Mouse (Mus musculus): ENCODE results near the gene Map3k11. TPM values are rescaled to one million over a fixed set of nuclear protein-coding genes. Genes with fewer than 3 reads are reported as not detected.
"Not testable (repeated sequence)": the region's sequence is repeated elsewhere in the genome, so short reads cannot be mapped to it uniquely, and the experiment has no call there.

Gene Map3k11
- polyA plus RNA-seq, 1 experiment, result 72.2 TPM

DNA sequence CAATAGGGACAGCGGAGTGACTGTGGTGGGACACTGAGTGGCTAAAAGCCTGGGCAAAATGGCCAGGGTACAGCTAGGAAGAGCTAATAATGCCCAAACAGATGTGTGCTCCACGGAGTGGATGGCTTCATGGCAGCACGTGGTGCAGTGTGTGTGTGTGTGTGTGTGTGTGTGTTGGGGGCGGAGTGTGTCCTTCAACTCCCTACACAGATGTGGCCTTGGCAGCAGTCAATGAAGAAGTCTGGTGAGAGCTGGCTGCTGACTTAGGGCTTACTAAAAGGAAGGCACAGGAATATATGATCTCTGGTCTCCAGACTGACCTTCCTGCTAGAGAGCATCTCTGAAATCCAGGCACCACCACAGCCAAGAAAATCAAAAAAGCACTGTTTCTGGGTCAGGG lies 20.2 kb upstream of the Map3k11 start:
- TF ChIP-seq CTCF (conservative IDR thresholded peaks at IDR 0.05; ENCODE audit: insufficient read depth, insufficient read length, low read depth, low read length) (no peak), POLR2A (IDR thresholded peaks at IDR 0.05; ENCODE audit: low read depth, low read length) (no peak)
- 82% methylated on average over 4 of the region's 4 CpGs for WGBS
- H3K36me3 ChIP-seq (ENCODE audit: control insufficient read depth, insufficient read depth, low read length), result no peaks in the 10 kb centered on the region; the same call in 1 of the 2 replicates

DNA sequence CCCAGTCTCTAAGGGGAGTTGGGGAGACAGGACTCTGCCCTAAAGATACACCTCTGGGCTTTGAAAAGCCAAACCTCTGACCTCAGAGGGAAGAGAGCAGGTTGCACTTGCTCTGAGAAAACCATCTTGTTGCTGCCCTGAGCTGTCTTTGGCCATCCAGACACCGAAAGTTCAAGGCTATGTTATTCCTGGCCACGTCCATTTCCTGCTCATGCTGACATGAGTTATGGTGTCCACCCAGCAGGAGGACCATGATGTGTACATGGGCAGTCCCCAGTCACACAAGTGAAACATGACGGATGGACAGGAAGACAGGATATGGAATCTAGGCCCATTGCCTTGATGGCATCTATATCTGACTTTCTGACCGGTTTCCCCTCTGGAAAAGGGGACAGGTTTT lies 8.1 kb upstream of the Map3k11 start:
- H3K36me3 ChIP-seq (ENCODE audit: control insufficient read depth, insufficient read depth, low read length), result peaks cover under 1% of the 10 kb centered on the region
- H3K27me3 ChIP-seq (replicated peaks; ENCODE audit: control insufficient read depth, insufficient read depth, low read length), result no peaks in the 10 kb centered on the region
- TF ChIP-seq POLR2A (IDR thresholded peaks at IDR 0.05; ENCODE audit: low read depth, low read length), result no peak
- TF ChIP-seq CTCF (conservative IDR thresholded peaks at IDR 0.05; ENCODE audit: insufficient read depth, insufficient read length, low read depth, low read length), result no peak
- 49% methylated on average over 4 of the region's 4 CpGs for WGBS
- peak; percentile 70 for DNase-seq
- H3K4me1 ChIP-seq (ENCODE audit: control insufficient read depth, insufficient read depth, low read length), result no peaks in the 10 kb centered on the region
- no peak overlapping the region for H3K4me3 ChIP-seq (ENCODE audit: insufficient read depth, low read depth, low read length)
- H3K27ac ChIP-seq (ENCODE audit: insufficient read depth, low read depth, low read length), result no peak overlapping the region

More for the DNA sequence above, 20.2 kb upstream of the Map3k11 start:
- no peak overlapping the region for H3K4me3 ChIP-seq (ENCODE audit: insufficient read depth, low read depth, low read length)
- H3K27ac ChIP-seq (ENCODE audit: insufficient read depth, low read depth, low read length), result no peak overlapping the region
- H3K27me3 ChIP-seq (replicated peaks; ENCODE audit: control insufficient read depth, insufficient read depth, low read length), result no peaks in the 10 kb centered on the region
- DNase-seq, result no peak
- peaks cover 3% of the 10 kb centered on the region; the same call in 1 of the 2 replicates for H3K4me1 ChIP-seq (ENCODE audit: control insufficient read depth, insufficient read depth, low read length)

DNA sequence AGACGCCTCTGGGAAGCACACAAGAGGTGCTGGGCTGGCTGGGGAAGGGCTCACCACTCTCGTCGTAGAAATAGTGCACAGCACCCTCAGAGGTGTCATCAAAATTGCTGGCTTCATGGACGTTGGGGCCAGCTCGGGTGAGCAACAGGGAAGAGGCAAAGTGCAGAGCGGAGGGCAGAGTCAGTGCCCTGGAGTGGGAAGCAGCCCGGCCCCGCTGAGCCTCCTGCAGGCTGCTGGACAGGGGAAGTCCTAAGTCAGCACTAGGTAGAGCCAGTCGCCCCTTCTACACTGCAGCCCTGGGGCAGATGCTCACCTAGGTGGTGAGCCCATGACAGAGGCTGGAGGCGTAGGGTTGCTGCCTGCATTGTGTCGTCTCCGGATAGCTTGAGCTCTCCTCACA lies 4.3 kb upstream of the Map3k11 start:
- H3K36me3 ChIP-seq (ENCODE audit: control insufficient read depth, insufficient read depth, low read length), result peaks cover 2% of the 10 kb centered on the region; the same call in 1 of the 2 replicates
- no peak overlapping the region for H3K4me3 ChIP-seq (ENCODE audit: insufficient read depth, low read depth, low read length)
- WGBS, result 76% methylated on average over 12 of the region's 12 CpGs
- TF ChIP-seq CTCF (conservative IDR thresholded peaks at IDR 0.05; ENCODE audit: insufficient read depth, insufficient read length, low read depth, low read length) (no peak), POLR2A (IDR thresholded peaks at IDR 0.05; ENCODE audit: low read depth, low read length) (no peak)
- peak; percentile 42 for DNase-seq
- no peaks in the 10 kb centered on the region; the same call in 1 of the 2 replicates for H3K4me1 ChIP-seq (ENCODE audit: control insufficient read depth, insufficient read depth, low read length)
- no peak overlapping the region for H3K27ac ChIP-seq (ENCODE audit: insufficient read depth, low read depth, low read length)
- no peaks in the 10 kb centered on the region for H3K27me3 ChIP-seq (replicated peaks; ENCODE audit: control insufficient read depth, insufficient read depth, low read length)

- H3K27me3 ChIP-seq (replicated peaks; ENCODE audit: control insufficient read depth, insufficient read depth, low read length), result no peaks in the 10 kb centered on the region
- H3K4me1 ChIP-seq (ENCODE audit: control insufficient read depth, insufficient read depth, low read length), result no peaks in the 10 kb centered on the region; the same call in 1 of the 2 replicates
- 90% methylated on average over 13 of the region's 13 CpGs for WGBS
- no peak overlapping the region for H3K27ac ChIP-seq (ENCODE audit: insufficient read depth, low read depth, low read length)
- TF ChIP-seq CTCF (conservative IDR thresholded peaks at IDR 0.05; ENCODE audit: insufficient read depth, insufficient read length, low read depth, low read length), result no peak
- no peak for TF ChIP-seq POLR2A (IDR thresholded peaks at IDR 0.05; ENCODE audit: low read depth, low read length)
- H3K4me3 ChIP-seq (ENCODE audit: insufficient read depth, low read depth, low read length), result no peak overlapping the region
- DNase-seq, result no peak
- peaks cover 2% of the 10 kb centered on the region; the same call in 1 of the 2 replicates for H3K36me3 ChIP-seq (ENCODE audit: control insufficient read depth, insufficient read depth, low read length)
These were observed 3.6 kb upstream of the Map3k11 start for GRCm38 (mm10) chr19:5684985-5685384.

DNA sequence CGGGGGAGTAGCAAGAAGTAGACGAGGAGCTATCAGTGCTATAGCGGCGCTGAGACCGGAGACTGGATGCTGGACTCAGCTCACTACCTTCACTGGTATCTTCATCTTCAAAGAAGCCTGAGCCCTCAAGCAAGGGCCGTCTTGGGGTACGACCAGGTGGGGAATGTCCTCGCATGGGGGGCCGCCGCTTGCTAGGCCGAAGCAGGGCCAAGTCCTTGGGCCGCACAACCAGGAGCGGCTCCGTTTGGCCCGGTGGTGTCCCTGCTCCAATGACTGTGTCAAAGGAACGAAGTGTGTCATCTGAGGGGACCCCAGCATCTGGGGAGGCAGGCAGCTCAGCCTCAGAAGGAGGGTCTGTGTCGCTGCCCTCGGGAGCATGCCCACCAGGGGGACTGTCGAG lies 3.1 kb upstream of the Map3k11 start:
- Histone ChIP-seq H3K36me3 (ENCODE audit: control insufficient read depth, insufficient read depth, low read length) (peaks cover 2% of the 10 kb centered on the region; the same call in 1 of the 2 replicates), H3K27ac (ENCODE audit: insufficient read depth, low read depth, low read length) (no peak overlapping the region)
- no peak for TF ChIP-seq CTCF (conservative IDR thresholded peaks at IDR 0.05; ENCODE audit: insufficient read depth, insufficient read length, low read depth, low read length)
- no peak for TF ChIP-seq POLR2A (IDR thresholded peaks at IDR 0.05; ENCODE audit: low read depth, low read length)

DNA sequence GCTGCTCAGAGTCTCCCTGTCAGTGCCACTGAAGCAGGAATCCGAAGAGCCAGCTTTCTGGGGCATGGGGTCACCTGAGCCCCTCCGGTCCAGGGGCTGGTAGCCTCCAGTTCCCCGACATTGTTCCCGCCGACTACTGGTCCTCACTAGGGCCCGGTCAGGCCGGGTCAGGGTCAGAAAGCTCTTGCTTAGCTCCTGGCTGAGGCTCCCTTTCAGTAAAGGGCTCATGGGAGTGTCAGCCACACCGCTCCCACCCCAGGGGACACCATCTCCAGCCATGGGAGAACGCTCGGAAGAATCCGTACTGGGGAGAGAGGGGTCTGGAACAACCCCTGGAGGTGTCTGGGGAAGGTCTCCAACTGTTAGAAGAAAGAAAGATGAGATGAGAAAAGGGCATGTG lies 2.7 kb upstream of the Map3k11 start:
- TF ChIP-seq CTCF (conservative IDR thresholded peaks at IDR 0.05; ENCODE audit: insufficient read depth, insufficient read length, low read depth, low read length), result no peak
- no peak for TF ChIP-seq POLR2A (IDR thresholded peaks at IDR 0.05; ENCODE audit: low read depth, low read length)
- 93% methylated on average over 11 of the region's 11 CpGs for WGBS

More for the DNA sequence above, 3.1 kb upstream of the Map3k11 start:
- Histone ChIP-seq H3K27me3 (replicated peaks; ENCODE audit: control insufficient read depth, insufficient read depth, low read length) (no peaks in the 10 kb centered on the region), H3K4me3 (ENCODE audit: insufficient read depth, low read depth, low read length) (no peak overlapping the region), H3K4me1 (ENCODE audit: control insufficient read depth, insufficient read depth, low read length) (peaks cover under 1% of the 10 kb centered on the region)
- 95% methylated on average over 19 of the region's 19 CpGs for WGBS
- no peak for DNase-seq

DNA sequence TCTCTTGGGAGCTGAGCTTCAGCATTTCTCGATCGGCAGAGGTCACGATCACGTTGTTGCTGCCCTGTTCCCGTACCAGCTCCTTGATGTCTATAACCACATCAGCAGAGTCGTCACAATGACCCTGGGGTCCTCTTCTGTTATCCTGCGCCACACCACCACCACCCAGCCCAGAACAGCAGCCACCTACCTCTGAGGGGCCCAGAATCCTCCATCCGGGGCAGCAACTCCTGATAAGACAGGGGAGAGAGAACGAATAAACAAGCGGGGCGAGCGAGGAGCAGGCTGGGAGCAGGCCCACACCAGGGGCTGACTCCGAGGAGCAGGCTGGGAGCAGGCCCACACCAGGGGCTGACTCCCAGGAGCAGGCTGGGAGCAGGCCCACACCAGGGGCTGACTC lies 2.1 kb upstream of the Map3k11 start:
- peaks cover 2% of the 10 kb centered on the region; the same call in 1 of the 2 replicates for H3K36me3 ChIP-seq (ENCODE audit: control insufficient read depth, insufficient read depth, low read length)
- no peak overlapping the region for H3K27ac ChIP-seq (ENCODE audit: insufficient read depth, low read depth, low read length)

More for the DNA sequence above, 2.7 kb upstream of the Map3k11 start:
- Histone ChIP-seq H3K27me3 (replicated peaks; ENCODE audit: control insufficient read depth, insufficient read depth, low read length) (no peaks in the 10 kb centered on the region), H3K4me1 (ENCODE audit: control insufficient read depth, insufficient read depth, low read length) (peaks cover 5% of the 10 kb centered on the region), H3K36me3 (ENCODE audit: control insufficient read depth, insufficient read depth, low read length) (peaks cover 2% of the 10 kb centered on the region; the same call in 1 of the 2 replicates), H3K4me3 (ENCODE audit: insufficient read depth, low read depth, low read length) (no peak overlapping the region), H3K27ac (ENCODE audit: insufficient read depth, low read depth, low read length) (no peak overlapping the region)
- DNase-seq, result no peak

DNA sequence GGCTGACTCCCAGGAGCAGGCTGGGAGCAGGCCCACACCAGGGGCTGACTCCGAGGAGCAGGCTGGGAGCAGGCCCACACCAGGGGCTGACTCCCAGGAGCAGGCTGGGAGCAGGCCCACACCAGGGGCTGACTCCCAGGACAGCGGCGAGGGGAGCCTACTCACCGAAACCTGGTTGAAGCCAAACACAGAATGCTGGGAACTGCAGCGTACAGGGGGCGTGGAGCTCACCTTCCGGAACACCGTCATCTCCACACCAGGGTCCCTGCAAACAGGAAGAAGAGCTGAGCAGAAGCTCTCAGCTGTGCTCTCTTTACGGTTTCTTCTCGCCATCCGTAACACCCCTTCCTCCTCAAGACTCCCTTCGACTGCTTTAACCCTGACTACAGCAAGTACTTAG lies 1.6 kb upstream of the Map3k11 start:
- not testable (repeated sequence) for H3K36me3 ChIP-seq (ENCODE audit: control insufficient read depth, insufficient read depth, low read length); H3K27me3 ChIP-seq (replicated peaks; ENCODE audit: control insufficient read depth, insufficient read depth, low read length); H3K27ac ChIP-seq (ENCODE audit: insufficient read depth, low read depth, low read length); DNase-seq; H3K4me1 ChIP-seq (ENCODE audit: control insufficient read depth, insufficient read depth, low read length); H3K4me3 ChIP-seq (ENCODE audit: insufficient read depth, low read depth, low read length)
- WGBS, result 91% methylated on average over 12 of the region's 12 CpGs

More for the DNA sequence above, 2.1 kb upstream of the Map3k11 start:
- H3K27me3 ChIP-seq (replicated peaks; ENCODE audit: control insufficient read depth, insufficient read depth, low read length), result no peaks in the 10 kb centered on the region
- DNase-seq, result no peak
- TF ChIP-seq POLR2A (IDR thresholded peaks at IDR 0.05; ENCODE audit: low read depth, low read length), result no peak
- TF ChIP-seq CTCF (conservative IDR thresholded peaks at IDR 0.05; ENCODE audit: insufficient read depth, insufficient read length, low read depth, low read length), result no peak
- 91% methylated on average over 13 of the region's 13 CpGs for WGBS
- H3K4me1 ChIP-seq (ENCODE audit: control insufficient read depth, insufficient read depth, low read length), result peaks cover 10% of the 10 kb centered on the region
- no peak overlapping the region for H3K4me3 ChIP-seq (ENCODE audit: insufficient read depth, low read depth, low read length)
